Mouse (Mus musculus) MEL (cell line): ENCODE results near the gene Ran. TPM values are rescaled to one million over a fixed set of nuclear protein-coding genes. Genes with fewer than 3 reads are reported as not detected.

Experiments used
- DNase-seq: peaks from one replicate; pipeline ENCODE4 v3.0.0; 2011; ENCODE audit warnings: low read depth, low spot score
- H3K27ac ChIP-seq: 2 replicates; pipeline ENCODE4 v1.5.1; 2012; ENCODE audit warnings: low read depth, mild to moderate bottlenecking, control low read depth, low read length, moderate library complexity; ENCODE audit not compliant: control insufficient read depth
- H3K27me3 ChIP-seq, 2 experiments: fragments of 150-350 bp in 1 of 2; sonication (generic) in 1 of 2; 2 replicates each; pipeline ENCODE4 v1.6.1; 2012; ENCODE audit warnings: low read length in 2 of 2, mild to moderate bottlenecking in 2 of 2, improper control_type of control experiment in 1 of 2, moderate library complexity in 1 of 2; ENCODE audit not compliant: insufficient read depth in 2 of 2, control insufficient read depth in 1 of 2
- H3K36me3 ChIP-seq, 2 experiments: 2 replicates each; pipeline ENCODE4 v1.6.1; 2012 to 2014; ENCODE audit warnings: low read length in 2 of 2, improper control_type of control experiment in 1 of 2, inconsistent platforms in 1 of 2, mild to moderate bottlenecking in 1 of 2; ENCODE audit not compliant: insufficient read depth in 2 of 2, control insufficient read depth in 1 of 2
- H3K4me1 ChIP-seq, 2 experiments: fragments of 150-350 bp in 1 of 2; sonication (generic) in 1 of 2; 2 replicates each; pipeline ENCODE4 v1.6.1; 2012; ENCODE audit warnings: low read length in 2 of 2, improper control_type of control experiment in 1 of 2, mild to moderate bottlenecking in 1 of 2; ENCODE audit not compliant: insufficient read depth in 2 of 2, control insufficient read depth in 1 of 2
- H3K4me3 ChIP-seq, 2 experiments: fragments of 150-350 bp in 1 of 2; sonication (generic) in 1 of 2; 2 replicates each; pipeline ENCODE4 v1.5.1; 2012; ENCODE audit warnings: low read depth in 2 of 2, low read length in 2 of 2, mild to moderate bottlenecking in 2 of 2, moderate library complexity in 2 of 2, control low read depth in 1 of 2, improper control_type of control experiment in 1 of 2; ENCODE audit not compliant: control insufficient read depth in 1 of 2, insufficient read depth in 1 of 2
- H3K79me2 ChIP-seq: 2 replicates; pipeline ENCODE4 v1.6.1; 2012; ENCODE audit warnings: mild to moderate bottlenecking, low read length, moderate library complexity; ENCODE audit not compliant: control insufficient read depth, poor library complexity, insufficient read depth
- H3K9ac ChIP-seq: 2 replicates; pipeline ENCODE4 v1.6.1; 2012; ENCODE audit warnings: low read depth, mild to moderate bottlenecking, control low read depth, low read length, moderate library complexity; ENCODE audit not compliant: control insufficient read depth, poor library complexity, severe bottlenecking
- H3K9me3 ChIP-seq: fragments of 150-350 bp; sonication (generic); replicated peaks from 2 replicates; pipeline ENCODE4 v1.6.1; 2012; ENCODE audit warnings: mild to moderate bottlenecking, low read length, improper control_type of control experiment, moderate library complexity; ENCODE audit not compliant: insufficient read depth
- CHD1 ChIP-seq: IDR thresholded peaks from 2 replicates; pipeline ENCODE4 v1.6.1; 2012; ENCODE audit warnings: low read depth, mild to moderate bottlenecking, inconsistent platforms, low read length, improper control_type of control experiment
- EP300 ChIP-seq, 2 experiments: IDR thresholded peaks; 2 replicates each; pipeline ENCODE4 v1.6.1; 2011; ENCODE audit warnings: improper control_type of control experiment in 2 of 2, low read length in 2 of 2, low read depth in 1 of 2, mild to moderate bottlenecking in 1 of 2
- ETS1 ChIP-seq: IDR thresholded peaks from 2 replicates; pipeline ENCODE4 v1.6.1; 2012; ENCODE audit warnings: low read depth, mild to moderate bottlenecking, inconsistent platforms, low read length, improper control_type of control experiment, moderate library complexity
- GABPA ChIP-seq: IDR thresholded peaks from 2 replicates; pipeline ENCODE4 v1.6.1; 2012; ENCODE audit warnings: low read depth, mild to moderate bottlenecking, inconsistent platforms, low read length, improper control_type of control experiment, moderate library complexity
- GATA1 ChIP-seq: IDR thresholded peaks from 2 replicates; pipeline ENCODE4 v1.6.1; 2011; ENCODE audit warnings: low read depth, low read length, improper control_type of control experiment
- MAFK ChIP-seq: IDR thresholded peaks from 2 replicates; pipeline ENCODE4 v1.6.1; 2011; ENCODE audit warnings: low read depth, mild to moderate bottlenecking, low read length, improper control_type of control experiment, borderline replicate concordance
- MAX ChIP-seq: IDR thresholded peaks from 2 replicates; pipeline ENCODE4 v1.6.1; 2011; ENCODE audit warnings: low read length, improper control_type of control experiment
- MEF2A ChIP-seq: IDR thresholded peaks from 2 replicates; pipeline ENCODE4 v1.6.1; 2014; ENCODE audit warnings: low read depth, mild to moderate bottlenecking, inconsistent platforms, low read length, improper control_type of control experiment; ENCODE audit not compliant: poor library complexity, insufficient replicate concordance, severe bottlenecking; ENCODE audit errors: extremely low read depth
- MYC ChIP-seq: IDR thresholded peaks from 2 replicates; pipeline ENCODE4 v1.6.1; 2011; ENCODE audit warnings: low read depth, mild to moderate bottlenecking, low read length, improper control_type of control experiment, moderate library complexity
- NRF1 ChIP-seq: IDR thresholded peaks from 2 replicates; pipeline ENCODE4 v1.6.1; 2014; ENCODE audit warnings: low read depth, mild to moderate bottlenecking, inconsistent platforms, low read length, improper control_type of control experiment, moderate library complexity; ENCODE audit not compliant: poor library complexity, insufficient read depth, severe bottlenecking
- POLR2AphosphoS2 ChIP-seq: IDR thresholded peaks from 2 replicates; pipeline ENCODE4 v1.6.1; 2011; ENCODE audit warnings: low read length, improper control_type of control experiment
- POLR2AphosphoS5 ChIP-seq: IDR thresholded peaks from 2 replicates; pipeline ENCODE4 v1.6.1; 2012; ENCODE audit warnings: low read depth, borderline replicate concordance, mild to moderate bottlenecking, inconsistent platforms, low read length, moderate library complexity, mixed read lengths
- RAD21 ChIP-seq: IDR thresholded peaks from 2 replicates; pipeline ENCODE4 v1.6.1; 2011; ENCODE audit warnings: mild to moderate bottlenecking, low read depth, low read length, improper control_type of control experiment
- TAL1 ChIP-seq: IDR thresholded peaks from 2 replicates; pipeline ENCODE4 v1.6.1; 2012; ENCODE audit warnings: mild to moderate bottlenecking, inconsistent platforms, low read length, moderate library complexity, mixed read lengths
- USF1 ChIP-seq: IDR thresholded peaks from 2 replicates; pipeline ENCODE4 v1.6.1; 2014; ENCODE audit warnings: low read depth, mild to moderate bottlenecking, inconsistent platforms, low read length, improper control_type of control experiment, moderate library complexity
- ZC3H11A ChIP-seq: IDR thresholded peaks from 2 replicates; pipeline ENCODE4 v1.6.1; 2012; ENCODE audit warnings: low read depth, mild to moderate bottlenecking, inconsistent platforms, low read length, improper control_type of control experiment
- ZMIZ1 ChIP-seq: IDR thresholded peaks from 2 replicates; pipeline ENCODE4 v1.6.1; 2012; ENCODE audit warnings: low read depth, mild to moderate bottlenecking, inconsistent platforms, low read length, improper control_type of control experiment, moderate library complexity
- ZNF384 ChIP-seq: IDR thresholded peaks from 2 replicates; pipeline ENCODE4 v1.6.1; 2012; ENCODE audit warnings: low read depth, mild to moderate bottlenecking, inconsistent platforms, low read length, improper control_type of control experiment
- polyA plus RNA-seq, 2 experiments: library from polyadenylated mRNA; stranded (reverse) in 1 of 2; unstranded in 1 of 2; fragments of >175 nt in 1 of 2; fragments of >200 nt in 1 of 2; gene quantifications; 2 replicates each; pipeline versions ENCODE4 v1.2.1 to v1.2.4; 2012; ENCODE audit warnings: low replicate concordance in 2 of 2, low read depth in 1 of 2; ENCODE audit not compliant: insufficient read length in 2 of 2, insufficient read depth in 1 of 2, missing spikeins in 1 of 2
- total RNA-seq: library from RNA; depleted of rRNA; stranded (reverse); fragments of 300-350 nt; gene quantifications from 2 replicates; pipeline ENCODE4 v1.2.3, GENCODE M21; 2012

The Ran gene
- total and polyA plus RNA-seq, 3 experiments, result 91.6 to 2,479 (median 950) TPM

- TF ChIP-seq EP300 (IDR thresholded peaks at IDR 0.05; ENCODE audit: low read depth in 1 of 2, low read length in 2 of 2), result peak; percentile 94 to 95
- peak; percentile 100 for TF ChIP-seq ZNF384
- peak; percentile 47; the same call in 1 of the 2 replicates for TF ChIP-seq ZMIZ1
- TF ChIP-seq MEF2A, result no peak
Observed at GRCm38 (mm10) chr5:129007105-129007957, 12.5 kb upstream of the Ran start (continued).

GRCm38 (mm10) chr5:129008008-129008407 is 11.9 kb upstream of the Ran start:
- Histone ChIP-seq H3K4me1 (peaks cover 8 to 58% of the 10 kb centered on the region in 2 experiments), H3K36me3 (peaks cover 2 to 41% of the 10 kb centered on the region in 2 experiments; a peak in 2 of 4 replicates), H3K79me2 (peaks cover 41% of the 10 kb centered on the region), H3K27me3 (no peaks in the 10 kb centered on the region), H3K27ac (peak overlapping the region; percentile 98), H3K9me3 (no peaks in the 10 kb centered on the region), H3K4me3 (peak overlapping the region; percentile 95 to 98), H3K9ac (peak overlapping the region; percentile 99)
- no peak for TF ChIP-seq ZC3H11A
- no peak for TF ChIP-seq MAFK
- TF ChIP-seq RAD21, result no peak
- no peak for TF ChIP-seq NRF1
- TF ChIP-seq CHD1, result no peak
- TF ChIP-seq MAX, result no peak
- TF ChIP-seq ZMIZ1, result no peak
- no peak for TF ChIP-seq POLR2AphosphoS2
- no peak for TF ChIP-seq GATA1
- no peak for TF ChIP-seq USF1
- TF ChIP-seq EP300 (IDR thresholded peaks at IDR 0.05; ENCODE audit: low read depth in 1 of 2, low read length in 2 of 2), result no peak
- no peak for TF ChIP-seq ETS1
- no peak for TF ChIP-seq GABPA
- no peak for TF ChIP-seq TAL1
- no peak for TF ChIP-seq POLR2AphosphoS5
- TF ChIP-seq MEF2A, result no peak
- TF ChIP-seq MYC, result no peak
- peak; percentile 71 for DNase-seq
